Mouse (Mus musculus): ENCODE data around the gene Olfr273. TPM values are rescaled to one million over a fixed set of nuclear protein-coding genes. Genes with fewer than 3 reads are reported as not detected.

Olfr273 gene
- polyA plus RNA-seq, 1 experiment from 2014 or later, result not detected

Other genes starting within 250 kb of the Olfr273 start
- not detected in 2 replicates for gene Olfr275, start 44.6 kb downstream of the Olfr273 start, polyA plus RNA-seq (2014; fragmentation: Nextera tagmentation; extraction: Ambion mirVana)
- not detected in 2 replicates for gene Olfr272, start 59.9 kb upstream of the Olfr273 start, polyA plus RNA-seq (2014; fragmentation: Nextera tagmentation; extraction: Ambion mirVana)
- gene Olfr270, start 105.3 kb upstream of the Olfr273 start, polyA plus RNA-seq (2014; fragmentation: Nextera tagmentation; extraction: Ambion mirVana), result not detected in 2 replicates
- not detected in 2 replicates for gene Nipsnap3a, start 130.0 kb upstream of the Olfr273 start, polyA plus RNA-seq (2014; fragmentation: Nextera tagmentation; extraction: Ambion mirVana)
- gene Nipsnap3b, start 152.6 kb upstream of the Olfr273 start, polyA plus RNA-seq (2014; fragmentation: Nextera tagmentation; extraction: Ambion mirVana), result 167 and 191 TPM in 2 replicates